Mouse (Mus musculus) intestine, embryonic 14.5 days (tissue): ENCODE results near the gene Nsd2. TPM values are rescaled to one million over a fixed set of nuclear protein-coding genes. Genes with fewer than 3 reads are reported as not detected.
"Not testable (repeated sequence)": the region's sequence is repeated elsewhere in the genome, so short reads cannot be mapped to it uniquely, and the experiment has no call there.

Experiments used
- ATAC-seq: fragments of 200-750 bp; cut with Nextera tagmentation; replicated peaks from 2 replicates; pipeline ENCODE4 v1.8.0; 2017; ENCODE audit warnings: low read depth, moderate number of reproducible peaks, moderate TSS enrichment, moderate library complexity; ENCODE audit not compliant: low FRiP score, low TSS enrichment
- DNase-seq: peaks from one replicate; pipeline ENCODE4 v3.0.0-alpha.2; 2018; ENCODE audit warnings: low spot score
- H3K27ac ChIP-seq: fragments of 300-500 bp; sonication (generic); 2 replicates; pipeline ENCODE4 v1.5.1; 2014; ENCODE audit warnings: low read depth, mild to moderate bottlenecking, control low read depth
- H3K27me3 ChIP-seq: fragments of 300-500 bp; sonication (generic); replicated peaks from 2 replicates; pipeline ENCODE4 v1.6.1; 2014; ENCODE audit warnings: low read length, control low read depth; ENCODE audit not compliant: control insufficient read depth, insufficient read depth
- H3K36me3 ChIP-seq: fragments of 300-500 bp; sonication (generic); 2 replicates; pipeline ENCODE4 v1.6.1; 2014; ENCODE audit warnings: low read length, control low read depth; ENCODE audit not compliant: control insufficient read depth, insufficient read depth
- H3K4me1 ChIP-seq: fragments of 300-500 bp; sonication (generic); replicated peaks from 2 replicates; pipeline ENCODE4 v1.6.1; 2014; ENCODE audit warnings: low read length, control low read depth, mixed read lengths; ENCODE audit not compliant: control insufficient read depth, insufficient read depth
- H3K4me2 ChIP-seq: fragments of 300-500 bp; sonication (generic); 2 replicates; pipeline ENCODE4 v1.6.1; 2014; ENCODE audit warnings: low read length
- H3K4me3 ChIP-seq: fragments of 300-500 bp; sonication (generic); 2 replicates; pipeline ENCODE4 v1.5.1; 2014; ENCODE audit warnings: low read depth, low read length, control low read depth, mixed read lengths
- H3K9ac ChIP-seq: fragments of 300-500 bp; sonication (generic); 2 replicates; pipeline ENCODE4 v1.6.1; 2014; ENCODE audit warnings: mild to moderate bottlenecking, low read length
- H3K9me3 ChIP-seq: fragments of 300-500 bp; sonication (generic); 2 replicates; pipeline ENCODE4 v1.6.1; 2016; ENCODE audit warnings: low read length, control low read depth; ENCODE audit not compliant: control insufficient read depth
- WGBS: fragments of 180-500 bp; shearing (Covaris S2); extraction: QIAGEN DNeasy Blood & Tissue Kit; methylation state at CpG from one replicate; pipeline ENCODE4 v1.1.7; 2014; 5-methylcytosine and 5-hydroxymethylcytosine counted together
- polyA plus RNA-seq: library from polyadenylated mRNA; unstranded; fragments of >200 nt; fragmentation: Nextera tagmentation; extraction: Ambion mirVana; gene quantifications from 2 replicates; pipeline ENCODE4 v1.2.1, GENCODE M21; 2014

Nsd2 gene
- polyA plus RNA-seq, 1 experiment from 2014 or later, result 56.7 TPM

GRCm38 (mm10) chr5:33926170-33926569 is 105.6 kb downstream of the Nsd2 start:
- Histone ChIP-seq H3K27ac (no peak overlapping the region), H3K9me3 (0 out of 2 replicates have a peak, but pooled peaks cover 8% of the 10 kb centered on the region), H3K4me2 (no peak overlapping the region), H3K36me3 (peaks cover 39% of the 10 kb centered on the region), H3K4me1 (no peaks in the 10 kb centered on the region), H3K27me3 (no peaks in the 10 kb centered on the region), H3K4me3 (no peak overlapping the region), H3K9ac (no peak overlapping the region)
- DNase-seq (no peak), ATAC-seq (no peak)

- 85% methylated on average over 2 of the region's 2 CpGs for WGBS
- ATAC-seq, result no peak
Observed at GRCm38 (mm10) chr5:33932413-33932812, 111.9 kb downstream of the Nsd2 start.

DNA sequence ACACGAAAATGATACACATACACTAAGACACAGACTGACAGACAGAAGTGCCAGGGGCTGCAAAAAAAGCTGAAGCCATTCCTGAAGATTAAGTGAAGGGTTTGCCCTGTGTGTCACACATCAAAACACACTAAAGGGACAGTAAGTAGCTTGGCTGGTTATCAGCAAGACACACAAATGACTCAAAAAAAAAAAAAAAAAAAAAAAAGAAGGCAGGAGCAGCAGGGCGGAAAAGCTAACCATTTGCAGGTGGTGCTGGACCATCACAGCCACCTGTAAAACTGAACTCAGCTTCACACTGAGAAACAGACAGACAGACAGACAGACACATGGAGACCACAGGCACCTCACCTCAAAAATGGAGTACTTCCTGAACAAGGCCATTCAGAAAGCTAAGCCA is 113.6 kb downstream of the Nsd2 start:
- Histone ChIP-seq H3K4me1 (peaks cover 16% of the 10 kb centered on the region), H3K9me3 (0 out of 2 replicates have a peak, but pooled peaks cover 8% of the 10 kb centered on the region), H3K9ac (no peak overlapping the region), H3K27ac (no peak overlapping the region), H3K36me3 (peaks cover 19% of the 10 kb centered on the region), H3K27me3 (no peaks in the 10 kb centered on the region), H3K4me3 (peak overlapping the region; percentile 94; the same call in 1 of the 2 replicates), H3K4me2 (peak overlapping the region; percentile 70)
- WGBS, result 78% methylated on average over 2 of the region's 2 CpGs
- DNase-seq (no peak), ATAC-seq (no peak)

More at GRCm38 (mm10) chr5:33932413-33932812, 111.9 kb downstream of the Nsd2 start:
- H3K4me1 ChIP-seq, result peaks cover 16% of the 10 kb centered on the region
- no peak overlapping the region for H3K4me3 ChIP-seq
- peaks cover 34% of the 10 kb centered on the region for H3K36me3 ChIP-seq
- no peak overlapping the region for H3K27ac ChIP-seq
- DNase-seq, result no peak
- no peaks in the 10 kb centered on the region for H3K27me3 ChIP-seq
- H3K9me3 ChIP-seq, result 0 out of 2 replicates have a peak, but pooled peaks cover 8% of the 10 kb centered on the region
- H3K4me2 ChIP-seq, result no peak overlapping the region
- no peak overlapping the region for H3K9ac ChIP-seq

DNA sequence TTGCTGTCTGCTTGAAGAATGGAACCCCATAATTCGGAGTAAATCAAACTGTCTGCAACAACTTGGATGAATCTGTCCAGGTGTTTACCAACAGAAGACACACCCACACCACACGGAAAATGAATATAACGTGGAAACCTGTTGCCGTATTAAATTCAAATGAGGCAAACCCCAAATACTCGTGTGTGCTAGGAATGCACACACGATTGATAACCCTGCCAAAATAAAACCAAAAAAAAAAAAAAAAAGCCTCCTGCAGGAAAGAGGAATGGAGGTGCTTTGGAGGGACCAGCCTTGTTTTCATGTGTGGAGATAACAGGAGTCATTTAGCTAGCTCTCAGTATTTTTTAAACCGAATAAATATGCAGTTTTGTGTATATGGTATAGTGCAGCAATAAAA is 114.4 kb downstream of the Nsd2 start:
- Histone ChIP-seq H3K9me3 (peaks cover 4% of the 10 kb centered on the region; the same call in 1 of the 2 replicates), H3K9ac (no peak overlapping the region), H3K4me1 (peaks cover 16% of the 10 kb centered on the region), H3K4me2 (peak overlapping the region; percentile 70), H3K27ac (no peak overlapping the region), H3K27me3 (no peaks in the 10 kb centered on the region), H3K36me3 (peaks cover 11% of the 10 kb centered on the region), H3K4me3 (peak overlapping the region; percentile 94)
- 79% methylated on average over 7 of the region's 7 CpGs for WGBS
- DNase-seq (no peak), ATAC-seq (no peak)

DNA sequence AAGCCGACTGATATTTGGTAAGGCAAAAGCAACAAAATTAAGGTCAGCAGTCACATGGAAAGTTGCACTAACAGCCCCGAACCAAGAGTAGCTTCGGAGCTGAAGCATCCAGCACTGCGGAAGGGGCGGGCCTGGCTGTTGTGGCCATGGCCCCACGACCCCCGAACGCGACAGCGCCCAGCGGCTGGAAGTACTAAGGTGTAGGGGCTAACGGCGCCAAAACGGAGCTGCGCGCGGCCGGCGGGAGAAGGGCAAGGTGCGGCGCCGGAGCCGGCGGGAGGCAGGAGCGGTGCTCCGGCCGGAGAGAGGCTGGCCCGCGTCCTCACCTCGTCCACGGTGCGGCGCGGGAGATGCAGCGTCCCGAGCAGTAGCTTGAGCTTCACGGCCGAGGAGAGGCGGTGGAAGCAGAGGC is 115.2 kb downstream of the Nsd2 start:
- peak; percentile 71 for ATAC-seq
- under 1% methylated on average over 39 of the region's 39 CpGs for WGBS
- DNase-seq, result no peak

DNA sequence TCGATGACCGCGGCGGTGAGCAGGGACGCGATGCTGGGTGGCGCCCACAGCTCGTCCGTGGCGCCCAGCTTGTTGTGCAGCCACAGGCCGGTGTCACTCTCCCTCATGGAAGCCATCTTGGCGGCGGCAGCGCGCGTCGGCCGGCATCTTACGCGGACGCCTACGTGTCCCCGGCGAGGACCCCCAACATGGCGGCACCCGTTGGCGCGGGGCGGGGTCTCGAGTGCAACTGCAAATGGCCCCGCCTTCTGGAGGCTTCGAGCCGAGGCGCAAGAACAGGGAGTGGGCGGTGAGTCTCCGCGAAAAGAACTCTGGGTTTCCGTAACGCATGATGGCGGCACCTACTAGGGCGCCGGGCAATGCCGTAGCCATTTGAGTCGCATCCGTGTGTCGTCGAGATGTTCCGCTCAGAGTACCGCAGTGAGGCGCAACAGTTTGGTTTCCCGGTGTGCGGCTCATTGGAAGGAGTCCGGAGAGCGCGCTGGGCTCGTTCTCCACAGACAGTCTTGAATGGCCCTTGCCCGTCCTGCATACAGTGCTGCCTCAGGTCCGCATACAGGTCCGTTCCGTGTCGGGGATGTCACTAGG is 115.7 kb downstream of the Nsd2 start, which contains the start of gene Nelfa:
Nelfa (minus strand) TSS at position 294 of the 588 bp plus-strand sequence.
- peak within 1 kb of the TSS; percentile 92 for H3K9ac ChIP-seq
- WGBS, result under 1% methylated on average over 61 of the region's 61 CpGs
- H3K9me3 ChIP-seq, result peaks cover 9% of the 10 kb centered on the region; the same call in 1 of the 2 replicates
- peaks cover 5% of the 10 kb centered on the region for H3K36me3 ChIP-seq
- no peaks in the 10 kb centered on the region for H3K27me3 ChIP-seq
- peak within 1 kb of the TSS; percentile 94 for H3K4me3 ChIP-seq
- peak within 1 kb of the TSS; percentile 93 for H3K27ac ChIP-seq
- H3K4me1 ChIP-seq, result peaks cover 16% of the 10 kb centered on the region
- peak within 1 kb of the TSS; percentile 83 for H3K4me2 ChIP-seq
- ATAC-seq, result peak; percentile 94
- DNase-seq, result peak; percentile 97

More for the DNA sequence above, 115.2 kb downstream of the Nsd2 start:
- peak overlapping the region; percentile 93 for H3K27ac ChIP-seq
- H3K4me1 ChIP-seq, result peaks cover 16% of the 10 kb centered on the region
- H3K9me3 ChIP-seq, result peaks cover 5% of the 10 kb centered on the region; the same call in 1 of the 2 replicates
- peaks cover 5% of the 10 kb centered on the region for H3K36me3 ChIP-seq
- H3K4me2 ChIP-seq, result peak overlapping the region; percentile 70
- H3K4me3 ChIP-seq, result peak overlapping the region; percentile 94
- H3K27me3 ChIP-seq, result no peaks in the 10 kb centered on the region
- H3K9ac ChIP-seq, result peak overlapping the region; percentile 92

DNA sequence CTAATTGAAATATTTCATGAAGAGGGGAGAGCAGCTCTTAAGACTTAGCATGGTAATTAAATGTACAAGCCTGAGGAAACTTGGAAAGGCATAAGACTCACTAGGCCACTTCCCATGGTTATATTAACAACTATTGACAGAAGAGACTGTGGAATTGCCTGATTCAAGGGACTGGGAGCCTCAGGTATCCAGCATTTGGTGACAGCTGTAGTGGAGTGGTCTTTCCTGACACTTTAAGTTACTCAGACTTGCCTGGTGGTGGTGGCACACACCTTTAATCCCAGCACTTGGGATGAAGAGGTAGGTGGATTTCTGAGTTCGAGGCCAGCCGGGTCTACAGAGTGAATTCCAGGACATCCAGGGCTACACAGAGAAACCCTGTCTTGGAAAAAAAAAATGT is 116.7 kb downstream of the Nsd2 start:
- 98% methylated on average over 2 of the region's 2 CpGs for WGBS
- H3K4me2 ChIP-seq, result peak overlapping the region; percentile 83
- H3K9ac ChIP-seq, result peak overlapping the region; percentile 56; the same call in 1 of the 2 replicates
- H3K4me3 ChIP-seq, result peak overlapping the region; percentile 94
- H3K4me1 ChIP-seq, result peaks cover 16% of the 10 kb centered on the region
- H3K36me3 ChIP-seq, result peaks cover 3% of the 10 kb centered on the region
- H3K9me3 ChIP-seq, result peaks cover 13% of the 10 kb centered on the region
- H3K27ac ChIP-seq, result no peak overlapping the region
- ATAC-seq, result no peak
- H3K27me3 ChIP-seq, result no peaks in the 10 kb centered on the region
- DNase-seq, result no peak

- Histone ChIP-seq H3K4me2 (no peak overlapping the region), H3K9me3 (peaks cover 15% of the 10 kb centered on the region), H3K4me3 (no peak overlapping the region), H3K9ac (no peak overlapping the region), H3K36me3 (no peaks in the 10 kb centered on the region; the same call in 1 of the 2 replicates), H3K4me1 (peaks cover 16% of the 10 kb centered on the region), H3K27ac (no peak overlapping the region), H3K27me3 (no peaks in the 10 kb centered on the region)
- ATAC-seq (no peak), DNase-seq (no peak)
- 92% methylated on average over 3 of the region's 3 CpGs for WGBS
Observed at GRCm38 (mm10) chr5:33938448-33938847, 117.9 kb downstream of the Nsd2 start.

- DNase-seq, H3K4me2 ChIP-seq, H3K27ac ChIP-seq, H3K9ac ChIP-seq, H3K36me3 ChIP-seq, H3K27me3 ChIP-seq, ATAC-seq, H3K4me1 ChIP-seq, H3K4me3 ChIP-seq: not testable (repeated sequence)
- 92% methylated on average over 16 of the region's 16 CpGs for WGBS
- H3K9me3 ChIP-seq, result peaks cover 19% of the 10 kb centered on the region; the same call in 1 of the 2 replicates
Observed at GRCm38 (mm10) chr5:33947035-33947434, 126.5 kb downstream of the Nsd2 start.
